Mouse (Mus musculus): ENCODE data around the gene Ccdc172.

Ccdc172 gene

DNA sequence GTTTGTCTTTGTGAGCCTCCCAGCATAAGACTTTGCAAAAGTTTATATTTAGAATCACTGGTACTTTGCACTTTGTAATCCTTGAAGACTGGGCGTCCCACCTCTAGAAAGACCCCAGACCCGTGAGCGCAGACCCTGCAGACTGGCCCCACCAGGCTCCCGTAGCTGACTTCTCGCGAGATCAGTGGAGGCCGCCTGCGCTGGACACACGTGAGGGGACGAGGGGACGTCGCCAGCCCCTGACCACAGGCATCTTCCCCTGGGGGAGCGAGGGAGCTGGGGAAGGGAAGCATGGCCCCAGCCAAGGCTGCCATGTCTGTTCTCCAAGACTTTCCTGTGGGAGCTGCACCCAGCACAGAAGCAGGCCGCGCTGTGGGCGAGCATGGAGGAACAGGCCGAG, at the start of gene Ccdc172:
TSS of gene Ccdc172 (plus strand) at position 176 of the 400 bp plus-strand sequence.
- Histone ChIP-seq H3K36me3 (ENCODE audit: insufficient read depth, low read length) (no peaks in the 10 kb centered on the region), H3K9me3 (ENCODE audit: low read length) (no peaks in the 10 kb centered on the region), H3K4me3 (replicated peaks; ENCODE audit: low read length) (peak within 1 kb of the TSS; percentile 71), H3K4me1 (replicated peaks; ENCODE audit: low read depth, low read length) (peaks cover 7% of the 10 kb centered on the region; the same call in 1 of the 2 replicates), H3K27me3 (ENCODE audit: insufficient read depth, low read length) (no peaks in the 10 kb centered on the region)
- TF ChIP-seq NANOG (IDR thresholded peaks at IDR 0.05; ENCODE audit: borderline replicate concordance, low read length) (no peak), POU5F1 (IDR thresholded peaks at IDR 0.05; ENCODE audit: borderline replicate concordance, low read length) (no peak)

DNA sequence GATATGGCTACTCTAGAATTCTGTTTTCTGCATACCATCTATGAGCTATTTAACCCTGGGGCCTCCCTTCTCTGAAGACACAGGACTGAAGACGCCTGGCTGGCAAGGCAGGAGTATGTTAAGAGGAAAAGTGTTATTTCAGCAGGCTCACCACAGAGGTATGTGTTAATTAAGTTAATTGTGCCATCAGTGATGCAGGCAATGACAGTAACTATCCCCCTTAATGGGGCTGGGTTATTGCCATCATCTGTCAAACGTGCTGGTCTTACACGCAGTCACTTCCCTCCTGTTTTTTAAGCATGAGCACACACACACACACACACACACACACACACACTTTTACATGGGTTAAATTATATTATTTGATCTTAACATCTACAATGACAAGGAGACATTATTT, 48.0 kb upstream of the Ccdc172 start:
- TF ChIP-seq NANOG (IDR thresholded peaks at IDR 0.05; ENCODE audit: borderline replicate concordance, low read length) (no peak), POU5F1 (IDR thresholded peaks at IDR 0.05; ENCODE audit: borderline replicate concordance, low read length) (no peak), CTCF (conservative IDR thresholded peaks at IDR 0.05; ENCODE audit: low read length) (no peak)
- Histone ChIP-seq H3K4me1 (replicated peaks; ENCODE audit: low read depth, low read length) (no peaks in the 10 kb centered on the region), H3K4me3 (replicated peaks; ENCODE audit: low read length) (no peak overlapping the region), H3K9me3 (ENCODE audit: low read length) (peaks cover 7% of the 10 kb centered on the region; the same call in 1 of the 2 replicates), H3K36me3 (ENCODE audit: insufficient read depth, low read length) (no peaks in the 10 kb centered on the region), H3K27me3 (ENCODE audit: insufficient read depth, low read length) (peaks cover 14% of the 10 kb centered on the region)

DNA sequence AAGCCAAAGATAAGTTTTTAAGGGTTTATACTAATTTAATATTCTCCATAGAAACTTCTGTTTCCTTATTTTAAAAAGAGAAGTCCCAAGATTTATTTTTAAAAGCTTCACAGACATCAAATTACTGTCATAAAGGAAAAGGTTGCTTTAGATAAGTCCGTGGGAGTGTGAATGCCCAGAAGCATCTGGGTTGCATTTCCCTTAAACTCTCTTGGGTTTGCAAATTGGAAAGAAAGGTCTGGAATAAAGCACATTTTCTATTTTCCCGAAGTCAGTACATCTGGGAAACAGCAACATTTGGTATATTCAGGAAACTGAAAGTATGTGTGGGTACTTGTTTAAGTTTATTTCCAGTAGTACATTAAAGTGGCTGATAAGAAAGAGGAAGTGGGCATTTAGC, 43.5 kb upstream of the Ccdc172 start:
- TF ChIP-seq CTCF (conservative IDR thresholded peaks at IDR 0.05; ENCODE audit: low read length) (no peak), POU5F1 (IDR thresholded peaks at IDR 0.05; ENCODE audit: borderline replicate concordance, low read length) (no peak), NANOG (IDR thresholded peaks at IDR 0.05; ENCODE audit: borderline replicate concordance, low read length) (no peak)
- H3K27me3 ChIP-seq (ENCODE audit: insufficient read depth, low read length), result no peaks in the 10 kb centered on the region
- no peaks in the 10 kb centered on the region for H3K36me3 ChIP-seq (ENCODE audit: insufficient read depth, low read length)
- H3K4me3 ChIP-seq (replicated peaks; ENCODE audit: low read length), result no peak overlapping the region
- no peaks in the 10 kb centered on the region for H3K4me1 ChIP-seq (replicated peaks; ENCODE audit: low read depth, low read length)
- H3K9me3 ChIP-seq (ENCODE audit: low read length), result peaks cover 7% of the 10 kb centered on the region; the same call in 1 of the 2 replicates

DNA sequence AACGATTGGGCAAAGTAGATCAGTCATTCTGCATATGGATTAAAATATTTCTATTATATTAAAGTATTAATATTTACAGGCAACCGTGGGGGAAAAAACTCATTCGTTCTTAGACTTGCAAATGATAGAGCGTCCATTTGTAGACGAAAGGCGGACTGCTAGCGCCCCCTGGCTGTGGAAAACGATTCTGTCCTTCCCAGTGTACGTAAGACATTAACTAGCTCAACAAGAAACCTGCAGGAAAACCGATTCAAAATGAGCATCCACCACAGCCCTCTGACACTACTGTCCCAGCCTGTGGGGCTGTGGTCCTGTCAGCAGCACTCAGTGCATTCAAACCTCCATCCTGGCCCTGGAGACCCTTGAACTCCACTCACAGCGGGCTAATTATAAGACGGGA, 42.4 kb upstream of the Ccdc172 start:
- Histone ChIP-seq H3K9me3 (ENCODE audit: low read length) (peaks cover 8% of the 10 kb centered on the region; the same call in 1 of the 2 replicates), H3K36me3 (ENCODE audit: insufficient read depth, low read length) (no peaks in the 10 kb centered on the region), H3K4me1 (replicated peaks; ENCODE audit: low read depth, low read length) (no peaks in the 10 kb centered on the region), H3K4me3 (replicated peaks; ENCODE audit: low read length) (no peak overlapping the region), H3K27me3 (ENCODE audit: insufficient read depth, low read length) (no peaks in the 10 kb centered on the region)
- TF ChIP-seq CTCF (conservative IDR thresholded peaks at IDR 0.05; ENCODE audit: low read length), result peak; percentile 66
- TF ChIP-seq NANOG (IDR thresholded peaks at IDR 0.05; ENCODE audit: borderline replicate concordance, low read length), result no peak

DNA sequence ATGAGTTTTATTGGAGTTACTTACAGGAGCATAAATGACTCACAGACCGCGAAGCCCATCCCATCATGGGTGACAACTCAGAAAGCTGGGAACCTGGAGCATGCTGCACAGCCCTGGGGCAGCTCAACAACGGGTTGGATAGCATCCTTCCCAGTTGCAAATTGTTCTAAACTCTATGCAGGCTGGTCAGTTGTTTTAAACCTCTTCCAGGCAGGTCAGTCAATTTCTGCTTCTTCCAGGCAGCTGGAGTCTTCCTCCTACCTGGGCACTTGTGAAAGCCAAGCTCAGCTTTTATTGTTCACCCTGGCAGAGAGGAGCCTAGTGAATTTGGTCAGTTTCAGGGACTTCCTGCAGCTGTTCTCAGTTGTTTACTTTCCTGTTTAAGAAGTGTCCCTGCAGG, 37.5 kb upstream of the Ccdc172 start:
- Histone ChIP-seq H3K36me3 (ENCODE audit: insufficient read depth, low read length) (no peaks in the 10 kb centered on the region), H3K9me3 (ENCODE audit: low read length) (peaks cover 5% of the 10 kb centered on the region; the same call in 1 of the 2 replicates), H3K4me1 (replicated peaks; ENCODE audit: low read depth, low read length) (no peaks in the 10 kb centered on the region), H3K4me3 (replicated peaks; ENCODE audit: low read length) (no peak overlapping the region), H3K27me3 (ENCODE audit: insufficient read depth, low read length) (no peaks in the 10 kb centered on the region)
- TF ChIP-seq NANOG (IDR thresholded peaks at IDR 0.05; ENCODE audit: borderline replicate concordance, low read length) (no peak), POU5F1 (IDR thresholded peaks at IDR 0.05; ENCODE audit: borderline replicate concordance, low read length) (no peak), CTCF (conservative IDR thresholded peaks at IDR 0.05; ENCODE audit: low read length) (no peak)

DNA sequence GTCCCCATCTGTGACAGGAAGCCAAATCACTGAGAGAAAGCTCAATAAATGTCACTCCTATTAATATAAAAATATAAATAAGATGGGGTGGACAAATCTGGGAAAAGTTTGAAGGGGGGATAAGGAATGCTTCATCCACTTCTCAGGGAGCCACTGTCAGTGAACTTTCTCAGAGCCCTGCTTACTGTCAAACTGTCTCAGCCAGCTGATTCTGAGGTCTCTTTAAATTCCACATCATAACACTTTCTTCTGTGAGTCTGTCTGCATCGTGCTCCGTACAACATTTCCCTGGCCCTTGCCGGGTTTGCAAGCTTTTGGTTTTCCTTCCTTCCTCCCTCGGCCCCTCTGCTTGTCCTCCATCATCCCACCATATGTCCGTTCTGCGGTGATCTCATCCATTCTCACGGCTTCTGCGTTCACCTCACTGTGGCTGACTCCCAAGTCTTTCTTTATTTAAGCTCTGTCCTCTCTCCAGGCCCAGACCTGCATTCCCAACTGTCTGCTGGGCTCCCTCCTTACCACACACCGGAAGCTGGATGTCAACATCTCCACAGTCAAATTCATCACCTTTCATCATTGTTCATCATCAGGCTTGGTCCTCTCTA, 29.3 kb upstream of the Ccdc172 start:
- Histone ChIP-seq H3K27me3 (ENCODE audit: insufficient read depth, low read length) (peaks cover 2% of the 10 kb centered on the region; the same call in 1 of the 2 replicates), H3K36me3 (ENCODE audit: insufficient read depth, low read length) (no peaks in the 10 kb centered on the region), H3K4me3 (replicated peaks; ENCODE audit: low read length) (no peak overlapping the region), H3K9me3 (ENCODE audit: low read length) (no peaks in the 10 kb centered on the region; the same call in 1 of the 2 replicates), H3K4me1 (replicated peaks; ENCODE audit: low read depth, low read length) (no peaks in the 10 kb centered on the region)
- no peak for TF ChIP-seq CTCF (conservative IDR thresholded peaks at IDR 0.05; ENCODE audit: low read length)
- no peak for TF ChIP-seq POU5F1 (IDR thresholded peaks at IDR 0.05; ENCODE audit: borderline replicate concordance, low read length)
- TF ChIP-seq NANOG (IDR thresholded peaks at IDR 0.05; ENCODE audit: borderline replicate concordance, low read length), result no peak

DNA sequence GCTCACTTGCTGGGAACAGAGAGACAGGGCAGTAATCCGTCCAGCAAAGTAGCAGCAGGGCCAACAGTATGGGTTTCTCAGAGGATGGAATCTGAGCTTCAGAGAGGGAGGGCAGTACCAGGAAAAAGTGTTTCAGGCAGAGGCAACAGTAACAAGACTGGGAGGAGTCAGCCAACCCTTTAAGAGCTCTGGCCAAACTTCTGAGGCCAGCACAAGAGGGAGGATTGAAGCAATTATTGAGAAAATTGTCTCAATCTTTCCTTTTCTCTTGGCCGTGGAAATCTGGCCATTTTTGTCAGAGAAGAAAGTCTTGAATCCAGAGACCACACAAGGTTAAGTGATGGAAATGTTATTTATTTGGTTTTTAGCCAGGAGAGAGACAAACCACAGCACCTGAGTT, 25.1 kb upstream of the Ccdc172 start:
- peaks cover 2% of the 10 kb centered on the region; the same call in 1 of the 2 replicates for H3K27me3 ChIP-seq (ENCODE audit: insufficient read depth, low read length)
- TF ChIP-seq POU5F1 (IDR thresholded peaks at IDR 0.05; ENCODE audit: borderline replicate concordance, low read length) (no peak), NANOG (IDR thresholded peaks at IDR 0.05; ENCODE audit: borderline replicate concordance, low read length) (no peak), CTCF (conservative IDR thresholded peaks at IDR 0.05; ENCODE audit: low read length) (no peak)
- no peaks in the 10 kb centered on the region for H3K4me1 ChIP-seq (replicated peaks; ENCODE audit: low read depth, low read length)
- H3K4me3 ChIP-seq (replicated peaks; ENCODE audit: low read length), result no peak overlapping the region
- H3K36me3 ChIP-seq (ENCODE audit: insufficient read depth, low read length), result no peaks in the 10 kb centered on the region
- H3K9me3 ChIP-seq (ENCODE audit: low read length), result peaks cover 15% of the 10 kb centered on the region

DNA sequence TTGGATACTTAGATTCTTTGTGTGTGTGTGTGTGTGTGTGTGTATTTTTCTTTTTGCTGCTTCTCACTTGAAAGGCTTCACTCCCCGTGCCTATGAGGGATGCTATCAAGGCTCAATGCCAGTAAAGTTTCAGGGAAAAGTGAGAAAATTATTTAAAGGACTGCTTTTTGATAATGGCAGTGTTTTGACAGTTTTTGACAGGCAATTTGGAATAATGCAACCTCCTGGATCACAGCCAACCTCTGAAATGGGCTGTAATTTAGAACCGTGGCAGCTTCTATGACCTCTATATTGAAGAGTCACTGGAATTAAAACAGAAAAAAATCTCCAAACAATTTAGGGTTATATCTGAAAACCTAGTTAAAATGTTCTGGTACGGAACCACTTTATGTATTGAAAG, 14.7 kb upstream of the Ccdc172 start:
- no peak for TF ChIP-seq CTCF (conservative IDR thresholded peaks at IDR 0.05; ENCODE audit: low read length)
- no peak for TF ChIP-seq NANOG (IDR thresholded peaks at IDR 0.05; ENCODE audit: borderline replicate concordance, low read length)
- no peak for TF ChIP-seq POU5F1 (IDR thresholded peaks at IDR 0.05; ENCODE audit: borderline replicate concordance, low read length)
- no peak overlapping the region for H3K4me3 ChIP-seq (replicated peaks; ENCODE audit: low read length)
- H3K36me3 ChIP-seq (ENCODE audit: insufficient read depth, low read length), result no peaks in the 10 kb centered on the region
- H3K4me1 ChIP-seq (replicated peaks; ENCODE audit: low read depth, low read length), result no peaks in the 10 kb centered on the region
- no peaks in the 10 kb centered on the region for H3K9me3 ChIP-seq (ENCODE audit: low read length)
- no peaks in the 10 kb centered on the region for H3K27me3 ChIP-seq (ENCODE audit: insufficient read depth, low read length)

DNA sequence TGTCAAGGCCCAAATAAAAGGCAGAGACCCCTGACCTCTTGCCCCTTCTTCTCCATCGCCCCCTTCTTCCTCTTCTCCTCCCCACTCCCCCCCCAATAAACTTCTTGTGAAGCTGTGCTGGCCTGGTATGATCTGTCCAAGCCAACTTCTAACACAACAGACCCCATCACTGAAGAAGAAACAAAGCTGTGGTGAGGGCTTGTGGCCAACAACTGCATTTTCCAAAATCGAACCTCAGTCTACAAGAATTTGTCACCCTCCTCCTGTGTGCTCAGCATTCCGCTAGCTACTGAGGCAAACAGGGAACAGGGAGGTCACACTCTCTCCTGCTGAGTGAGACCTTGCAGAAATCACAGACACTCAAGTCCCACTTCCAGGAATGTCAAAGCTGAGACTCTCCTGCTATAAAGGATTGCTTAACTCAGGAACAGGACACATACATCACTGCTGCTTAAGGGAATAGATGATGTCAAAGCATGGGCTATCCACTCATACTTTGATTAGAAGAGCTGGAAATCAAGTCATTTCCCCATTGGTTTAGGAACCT, 12.3 kb upstream of the Ccdc172 start:
- Histone ChIP-seq H3K36me3 (ENCODE audit: insufficient read depth, low read length) (no peaks in the 10 kb centered on the region), H3K4me3 (replicated peaks; ENCODE audit: low read length) (no peak overlapping the region), H3K27me3 (ENCODE audit: insufficient read depth, low read length) (no peaks in the 10 kb centered on the region), H3K4me1 (replicated peaks; ENCODE audit: low read depth, low read length) (no peaks in the 10 kb centered on the region), H3K9me3 (ENCODE audit: low read length) (no peaks in the 10 kb centered on the region)
- TF ChIP-seq NANOG (IDR thresholded peaks at IDR 0.05; ENCODE audit: borderline replicate concordance, low read length) (no peak), POU5F1 (IDR thresholded peaks at IDR 0.05; ENCODE audit: borderline replicate concordance, low read length) (no peak), CTCF (conservative IDR thresholded peaks at IDR 0.05; ENCODE audit: low read length) (no peak)

Data from E14TG2a.4 (cell line).